Mouse (Mus musculus): ENCODE results near the gene Rnf138rt1.

Rnf138rt1 gene

DNA sequence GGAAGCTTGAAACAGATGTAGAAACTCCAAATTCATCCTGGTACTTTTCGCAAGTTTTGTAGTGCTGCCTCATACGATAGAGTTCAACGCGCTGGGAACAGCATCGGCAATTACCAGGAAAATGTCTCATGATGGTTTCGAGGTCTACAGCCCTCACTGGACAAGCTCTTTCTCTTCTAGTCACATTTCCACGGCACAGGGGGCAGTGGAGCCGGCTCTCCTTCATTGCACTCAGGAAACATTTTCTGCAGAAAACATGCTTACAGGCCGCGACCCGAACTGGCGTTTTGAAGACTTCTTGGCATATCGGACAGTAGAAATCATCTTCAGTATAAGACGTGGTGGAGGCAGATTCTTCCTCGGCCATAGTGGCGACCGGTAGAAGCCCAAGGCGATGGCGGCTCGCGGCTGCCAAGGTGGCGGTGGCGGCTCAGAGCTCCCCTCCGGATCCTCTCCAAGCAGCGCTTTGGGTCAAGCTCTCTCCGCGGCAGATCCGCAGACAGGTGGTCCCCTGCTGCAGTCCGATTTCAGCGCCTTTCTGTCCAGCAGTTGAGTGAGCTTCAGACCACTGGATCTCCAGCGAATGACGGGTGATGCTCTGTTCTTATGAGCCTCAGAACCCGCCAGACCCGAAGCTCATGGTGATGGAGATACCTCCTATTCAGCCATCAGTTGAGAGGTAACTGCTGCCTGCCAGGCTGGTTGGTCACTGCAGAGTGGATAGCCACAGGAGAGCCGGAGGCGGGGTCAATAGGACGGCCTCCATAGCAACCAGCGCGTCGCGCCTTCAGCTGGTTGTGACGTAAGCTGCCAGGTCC, at the start of gene Rnf138rt1:
Gene Rnf138rt1, minus strand, starts transcription at position 713 of the 818 bp plus-strand sequence.
- DNase-seq (ENCODE audit: low spot score in 2 of 2) = peak; percentile 13 to 21

DNA sequence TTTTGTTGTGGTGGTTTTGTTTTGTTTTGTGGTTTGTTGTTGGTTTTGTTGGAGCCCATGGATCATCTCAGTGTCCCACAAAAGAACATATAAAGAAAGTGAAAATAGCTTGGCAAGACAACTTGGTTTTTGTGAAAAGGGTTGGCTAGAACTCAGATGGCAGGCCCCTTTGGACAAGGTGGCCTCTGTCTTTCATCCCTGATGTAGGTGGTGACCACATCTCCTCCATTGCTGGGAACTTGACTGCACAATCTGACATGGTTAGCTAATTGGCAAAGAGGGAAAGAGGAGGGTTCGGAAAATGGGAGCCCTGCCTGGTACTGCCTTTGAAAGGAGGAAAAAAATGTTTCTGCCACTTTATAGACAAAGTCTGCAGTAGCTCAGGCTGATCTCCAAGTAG, 46.1 kb upstream of the Rnf138rt1 start:
- no peak for DNase-seq (ENCODE audit: low spot score in 2 of 2)

DNA sequence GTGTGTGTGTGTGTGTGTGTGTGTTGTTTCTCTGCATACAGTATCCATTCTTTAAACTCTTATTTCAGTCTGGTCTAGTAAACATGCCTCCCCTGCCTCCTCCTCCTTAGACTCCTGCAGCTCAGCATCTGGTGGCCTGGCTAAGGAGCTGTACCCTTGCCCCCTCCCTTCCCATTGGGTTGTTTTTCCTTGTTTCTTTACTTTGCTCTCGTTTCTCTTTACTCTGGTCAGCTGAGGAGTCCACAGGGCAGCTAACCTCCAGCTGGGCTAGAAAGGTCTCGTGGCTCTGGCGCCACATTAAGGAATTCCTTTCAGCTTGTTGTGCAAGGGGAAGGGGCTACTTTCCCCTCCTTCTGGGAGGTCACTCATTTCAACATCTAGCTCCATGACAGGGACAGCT, 5.2 kb upstream of the Rnf138rt1 start:
- DNase-seq (ENCODE audit: low spot score in 2 of 2) = no peak

DNA sequence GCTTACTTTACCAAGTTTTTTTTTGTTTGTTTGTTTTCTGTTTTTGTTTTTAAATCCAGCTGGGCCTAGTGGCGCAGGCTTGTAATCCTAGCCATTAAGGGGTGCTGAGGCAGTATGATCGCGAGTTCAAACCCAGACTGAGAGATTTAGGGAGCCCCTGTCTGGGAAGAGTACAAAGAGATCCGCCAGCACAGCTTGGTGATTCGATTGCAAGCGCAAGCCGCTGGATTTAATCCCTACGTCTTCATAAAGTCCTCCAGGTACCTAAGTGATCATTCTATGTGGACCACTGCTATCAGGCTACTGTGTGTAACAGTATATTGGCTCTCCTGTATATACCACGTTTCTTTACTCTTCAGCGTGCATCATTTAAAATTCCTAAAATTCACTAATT, 303 bp upstream of the Rnf138rt1 start:
- DNase-seq (ENCODE audit: low spot score in 2 of 2) = no peak

DNA sequence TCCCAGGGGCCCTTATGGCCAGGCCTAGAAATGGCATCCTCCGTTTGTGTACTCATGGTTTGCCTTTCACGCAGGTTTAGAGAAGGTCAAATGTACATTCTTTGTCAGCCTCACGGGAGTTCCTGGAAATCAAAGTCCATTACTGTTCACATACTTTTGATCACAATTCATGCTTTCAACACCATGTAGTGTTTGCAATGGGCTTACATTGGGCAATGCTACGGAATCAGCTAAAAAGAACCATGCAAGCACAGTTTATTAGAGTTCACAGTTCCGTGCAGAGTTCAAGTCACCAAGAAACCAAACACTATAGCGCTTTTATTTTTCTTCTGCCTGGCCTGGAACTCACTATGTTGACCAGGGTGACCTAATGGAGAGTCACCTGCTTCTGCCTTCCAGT, 15.1 kb downstream of the Rnf138rt1 start:
- DNase-seq (ENCODE audit: low spot score in 2 of 2) = no peak

DNA sequence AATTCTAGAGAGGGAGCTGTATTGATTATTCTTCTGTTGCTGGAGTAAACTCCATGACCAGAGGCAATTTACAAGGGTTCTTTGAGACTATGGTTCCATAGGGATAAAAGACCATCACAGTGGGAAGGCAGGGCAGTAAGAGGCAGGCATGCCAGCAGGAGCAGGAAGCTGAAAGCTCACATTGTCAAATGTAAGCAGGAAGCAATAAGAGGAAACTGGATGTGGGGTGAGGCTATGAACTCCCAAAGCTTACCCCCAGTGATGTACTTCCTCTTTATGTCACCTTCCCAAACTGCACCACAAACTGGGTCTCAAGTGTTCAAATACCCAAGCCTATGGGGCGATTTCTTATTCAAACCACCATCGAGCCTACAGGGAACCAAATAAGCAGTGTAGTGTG, 17.2 kb downstream of the Rnf138rt1 start:
- no peak for DNase-seq (ENCODE audit: low spot score in 2 of 2)

DNA sequence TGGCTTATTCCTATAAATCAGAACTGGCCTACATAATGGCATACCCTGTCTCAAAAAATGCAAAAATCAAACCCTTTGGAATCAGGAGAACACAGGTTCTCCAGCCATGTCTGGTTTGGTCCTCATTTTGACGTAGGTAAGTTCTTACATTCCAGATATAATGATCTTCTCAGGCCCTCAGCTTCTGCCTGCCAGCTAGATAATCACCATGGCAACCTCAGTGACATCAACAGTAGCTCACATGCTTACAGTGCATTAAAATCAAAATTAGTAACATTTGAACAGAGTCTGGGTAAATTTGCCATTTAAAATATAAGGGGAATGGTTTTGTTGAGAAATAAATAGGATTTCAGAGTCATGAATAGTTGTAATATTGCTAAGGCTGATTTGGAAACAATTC, 22.2 kb downstream of the Rnf138rt1 start:
- DNase-seq (ENCODE audit: low spot score in 2 of 2) = peak in 1 of 2 experiments; percentile 2

DNA sequence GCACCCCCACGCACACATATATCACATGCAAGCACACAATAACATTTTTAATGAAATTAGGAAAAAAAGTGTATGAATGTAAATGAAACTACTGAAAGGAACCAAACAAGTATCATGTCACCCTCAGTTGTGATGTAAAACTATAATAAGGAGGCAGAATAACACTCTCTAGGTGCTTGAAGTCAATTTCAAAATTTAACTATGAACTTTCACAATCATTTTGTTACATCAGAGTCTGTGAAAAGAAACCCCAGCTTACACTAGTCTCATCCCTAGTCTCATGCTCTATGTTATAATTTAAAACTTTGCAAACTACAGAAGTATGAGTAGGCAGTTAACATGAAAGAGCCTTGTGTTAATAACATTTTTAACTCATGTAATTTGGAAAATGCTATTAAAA, 27.0 kb downstream of the Rnf138rt1 start:
- no peak for DNase-seq (ENCODE audit: low spot score in 2 of 2)

DNA sequence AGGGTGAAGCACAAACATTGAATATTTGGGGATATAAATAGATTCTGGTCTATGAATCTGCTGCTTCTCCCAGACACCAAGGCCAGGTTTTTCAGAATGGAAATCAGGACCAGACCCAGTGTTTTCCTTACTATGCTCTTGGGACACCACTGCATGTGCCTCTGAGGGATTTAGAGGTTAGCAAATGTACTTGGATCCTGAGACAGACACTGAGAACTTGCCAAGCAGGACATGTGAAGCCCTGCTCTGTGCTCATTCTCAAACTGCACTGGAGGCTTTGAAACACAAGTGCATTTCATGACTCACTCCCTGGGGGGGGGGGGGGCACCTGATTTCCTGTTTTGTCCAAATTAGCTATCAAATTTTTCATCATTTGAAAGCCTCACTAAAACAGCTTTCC, 37.5 kb downstream of the Rnf138rt1 start:
- no peak for DNase-seq (ENCODE audit: low spot score in 2 of 2)

DNA sequence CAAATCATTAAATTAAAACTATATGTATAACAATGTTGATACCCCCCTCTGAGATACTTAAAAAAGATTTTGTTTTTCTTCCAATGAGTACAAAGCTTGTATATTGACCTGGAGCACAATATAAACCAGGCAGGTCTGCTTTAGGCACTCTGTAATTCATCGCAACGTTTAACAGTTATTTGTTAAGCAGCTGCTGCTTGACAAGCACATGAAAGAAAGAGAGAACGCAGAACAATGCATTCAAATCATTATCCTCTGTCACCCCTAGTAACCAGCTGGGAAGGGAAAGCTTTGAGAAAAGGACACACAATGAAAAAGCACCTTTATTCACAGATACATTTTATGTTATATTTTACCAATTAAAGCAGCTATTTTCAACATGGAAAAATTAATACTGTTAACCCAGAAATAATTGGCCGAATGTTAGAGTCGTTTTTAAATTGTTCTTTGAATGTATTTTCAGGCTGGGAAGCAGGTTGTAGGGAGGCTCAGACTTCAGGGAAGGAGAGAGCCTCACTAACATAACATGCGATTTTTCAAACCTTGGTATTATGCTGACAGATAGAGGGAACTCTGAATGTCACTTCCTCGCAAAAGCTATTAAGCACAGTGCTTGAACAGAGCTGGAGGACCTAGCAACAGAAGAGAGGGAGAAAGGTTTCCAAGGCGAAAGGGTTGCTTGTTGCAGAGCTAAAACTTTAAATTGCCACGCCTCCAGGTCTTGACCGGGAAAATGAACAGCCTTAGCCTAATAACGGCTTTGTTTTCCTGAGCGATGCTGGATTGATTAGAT, 38.1 kb downstream of the Rnf138rt1 start:
- peak in 1 of 2 experiments; percentile 2 for DNase-seq (ENCODE audit: low spot score in 2 of 2)

DNA sequence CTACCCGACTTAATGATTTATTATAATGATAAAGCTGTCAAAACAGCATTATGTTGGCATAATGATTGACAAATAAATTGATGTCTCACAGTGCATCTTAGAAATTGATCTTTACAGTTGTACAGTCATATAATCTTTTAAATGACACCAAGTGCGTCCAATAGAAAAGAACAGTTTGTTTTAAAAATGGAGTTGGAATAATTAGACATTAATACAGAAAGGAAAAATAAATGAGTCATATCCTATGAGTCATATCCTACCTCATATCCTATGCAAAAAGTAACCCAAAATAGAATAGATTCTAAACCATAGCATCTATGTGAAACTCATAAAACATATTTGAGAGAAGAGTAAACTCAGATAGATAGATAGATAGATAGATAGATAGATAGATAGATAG, 40.5 kb downstream of the Rnf138rt1 start:
- no peak for DNase-seq (ENCODE audit: low spot score in 2 of 2)

Measured in right cerebral cortex, adult 2 months (tissue).